Mouse (Mus musculus): ENCODE results near the gene Lao1. TPM values are rescaled to one million over a fixed set of nuclear protein-coding genes. Genes with fewer than 3 reads are reported as not detected.
"Not testable (repeated sequence)": the region's sequence is repeated elsewhere in the genome, so short reads cannot be mapped to it uniquely, and the experiment has no call there.

Gene Lao1
- polyA plus RNA-seq (2016; fragmentation: Nextera tagmentation; extraction: Ambion mirVana): not detected in 2 replicates

GRCm38 (mm10) chr4:118961141-118961628 lies at the start of gene Lao1:
Gene Lao1 (plus strand): TSS chr4:118961578.
- 81% methylated on average over 2 of the region's 2 CpGs for whole genome bisulfite sequencing
- no peaks in the 10 kb centered on the region for H3K27me3 ChIP-seq (ENCODE audit: low read depth, poor library complexity, severe bottlenecking)
- H3K36me3 ChIP-seq: no peaks in the 10 kb centered on the region
- peak; percentile 10 for DNase-seq (ENCODE audit: low spot score)
- no peaks in the 10 kb centered on the region for H3K4me1 ChIP-seq
- no peak within 1 kb of the TSS for H3K4me3 ChIP-seq
- H3K9me3 ChIP-seq (replicated peaks): no peaks in the 10 kb centered on the region
- no peak within 1 kb of the TSS for H3K27ac ChIP-seq

- not testable (repeated sequence) for H3K9me3 ChIP-seq (replicated peaks); H3K4me3 ChIP-seq; H3K27me3 ChIP-seq (ENCODE audit: low read depth, poor library complexity, severe bottlenecking); H3K36me3 ChIP-seq; H3K4me1 ChIP-seq; DNase-seq (ENCODE audit: low spot score); H3K27ac ChIP-seq
- 61% methylated on average over 2 of the region's 2 CpGs for WGBS
Observed at GRCm38 (mm10) chr4:118917365-118917764, 44.0 kb upstream of the Lao1 start, which contains the start of gene Olfr1329. Gene Olfr1329 (minus strand): TSS chr4:118917465.

- H3K4me3 ChIP-seq; H3K27ac ChIP-seq; H3K27me3 ChIP-seq (ENCODE audit: low read depth, poor library complexity, severe bottlenecking); H3K4me1 ChIP-seq; DNase-seq (ENCODE audit: low spot score); H3K9me3 ChIP-seq (replicated peaks); H3K36me3 ChIP-seq: not testable (repeated sequence)
- 84% methylated on average over 3 of the region's 3 CpGs for WGBS
Observed at GRCm38 (mm10) chr4:118931326-118931725, 30.1 kb upstream of the Lao1 start.

GRCm38 (mm10) chr4:118938512-118938911 lies 22.9 kb upstream of the Lao1 start, which contains the start of gene Olfr1328:
Gene Olfr1328 (minus strand): TSS chr4:118938612.
- H3K27ac ChIP-seq: no peak within 1 kb of the TSS
- WGBS: 77% methylated on average over 2 of the region's 2 CpGs
- H3K4me1 ChIP-seq: no peaks in the 10 kb centered on the region
- no peak for DNase-seq (ENCODE audit: low spot score)
- no peak within 1 kb of the TSS for H3K4me3 ChIP-seq
- H3K27me3 ChIP-seq (ENCODE audit: low read depth, poor library complexity, severe bottlenecking): no peaks in the 10 kb centered on the region
- no peaks in the 10 kb centered on the region for H3K36me3 ChIP-seq
- H3K9me3 ChIP-seq (replicated peaks): no peaks in the 10 kb centered on the region

GRCm38 (mm10) chr4:118958812-118959211 lies 2.6 kb upstream of the Lao1 start:
- H3K4me1 ChIP-seq: no peaks in the 10 kb centered on the region
- H3K36me3 ChIP-seq: no peaks in the 10 kb centered on the region
- H3K9me3 ChIP-seq (replicated peaks): no peaks in the 10 kb centered on the region
- peak; percentile 3 for DNase-seq (ENCODE audit: low spot score)
- H3K27ac ChIP-seq: no peak overlapping the region
- 89% methylated on average over 7 of the region's 7 CpGs for WGBS
- H3K4me3 ChIP-seq: no peak overlapping the region
- H3K27me3 ChIP-seq (ENCODE audit: low read depth, poor library complexity, severe bottlenecking): no peaks in the 10 kb centered on the region

DNA sequence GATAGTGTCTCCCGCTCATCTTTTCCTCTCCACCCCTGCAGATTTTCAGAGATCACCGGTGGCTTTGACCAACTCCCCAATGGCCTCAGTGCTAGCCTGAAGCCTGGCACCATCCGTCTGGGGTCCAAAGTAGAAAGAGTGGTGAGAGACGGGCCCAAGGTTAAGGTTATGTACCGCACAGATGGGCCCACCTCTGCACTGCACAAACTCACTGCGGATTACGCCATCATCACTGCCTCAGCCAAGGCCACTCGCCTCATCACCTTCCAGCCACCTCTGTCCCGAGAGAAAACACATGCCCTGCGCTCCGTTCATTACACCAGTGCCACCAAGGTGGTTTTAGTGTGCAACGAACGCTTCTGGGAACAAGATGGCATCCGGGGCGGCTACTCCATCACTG lies 6.3 kb downstream of the Lao1 start:
- no peak for DNase-seq (ENCODE audit: low spot score)
- H3K27ac ChIP-seq: no peak overlapping the region
- no peaks in the 10 kb centered on the region for H3K36me3 ChIP-seq
- H3K4me1 ChIP-seq: no peaks in the 10 kb centered on the region
- 91% methylated on average over 15 of the region's 15 CpGs for WGBS
- no peaks in the 10 kb centered on the region for H3K27me3 ChIP-seq (ENCODE audit: low read depth, poor library complexity, severe bottlenecking)
- H3K4me3 ChIP-seq: no peak overlapping the region
- no peaks in the 10 kb centered on the region for H3K9me3 ChIP-seq (replicated peaks)

DNA sequence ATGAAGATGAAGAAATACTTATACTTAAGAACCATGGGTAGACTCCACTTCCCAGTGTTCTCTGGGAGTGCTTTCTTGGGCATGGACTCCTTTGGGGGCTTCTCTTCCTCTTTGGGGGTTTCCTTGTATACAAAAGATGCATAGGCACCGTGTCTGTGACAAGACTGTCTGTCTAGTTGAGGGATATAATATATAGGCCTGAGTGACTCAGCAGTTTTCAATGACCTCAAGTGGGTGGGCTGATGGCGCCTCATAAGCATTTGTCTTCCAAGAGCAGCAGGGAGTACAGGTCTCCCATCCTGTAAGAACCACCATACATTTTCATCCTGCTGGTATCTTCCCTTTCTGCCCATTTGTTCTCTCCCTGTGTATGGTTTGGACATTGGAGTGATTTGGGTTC lies 11.9 kb downstream of the Lao1 start:
- Histone ChIP-seq H3K27ac (no peak overlapping the region), H3K27me3 (ENCODE audit: low read depth, poor library complexity, severe bottlenecking) (no peaks in the 10 kb centered on the region), H3K36me3 (no peaks in the 10 kb centered on the region), H3K4me1 (no peaks in the 10 kb centered on the region), H3K4me3 (no peak overlapping the region), H3K9me3 (replicated peaks) (no peaks in the 10 kb centered on the region)
- no peak for DNase-seq (ENCODE audit: low spot score)
- 84% methylated on average over 2 of the region's 2 CpGs for WGBS

DNA sequence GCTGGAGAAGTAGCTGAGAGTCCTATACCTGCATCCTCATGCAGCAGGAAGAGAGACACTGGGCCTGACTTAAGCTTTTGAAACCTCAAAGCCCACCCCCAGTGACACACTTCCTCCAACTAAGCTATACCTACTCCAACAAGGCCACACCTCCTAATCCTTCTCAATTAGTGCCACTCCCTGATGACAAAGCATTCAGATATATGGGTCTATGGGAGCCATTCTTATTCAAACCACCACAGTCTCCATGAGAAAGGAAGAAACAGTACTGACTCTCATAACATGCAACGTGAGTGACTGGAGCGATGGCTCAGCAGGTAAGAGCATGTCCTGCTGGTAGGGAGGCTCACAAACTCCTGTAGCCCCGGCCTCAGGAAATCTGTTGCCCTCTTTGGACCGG lies 23.9 kb downstream of the Lao1 start:
- Histone ChIP-seq H3K27me3 (ENCODE audit: low read depth, poor library complexity, severe bottlenecking) (no peaks in the 10 kb centered on the region), H3K36me3 (no peaks in the 10 kb centered on the region), H3K9me3 (replicated peaks) (no peaks in the 10 kb centered on the region), H3K27ac (no peak overlapping the region), H3K4me1 (0 out of 2 replicates have a peak, but pooled peaks cover 2% of the 10 kb centered on the region), H3K4me3 (no peak overlapping the region)
- no peak for DNase-seq (ENCODE audit: low spot score)
- WGBS: 86% methylated on average over 4 of the region's 4 CpGs

DNA sequence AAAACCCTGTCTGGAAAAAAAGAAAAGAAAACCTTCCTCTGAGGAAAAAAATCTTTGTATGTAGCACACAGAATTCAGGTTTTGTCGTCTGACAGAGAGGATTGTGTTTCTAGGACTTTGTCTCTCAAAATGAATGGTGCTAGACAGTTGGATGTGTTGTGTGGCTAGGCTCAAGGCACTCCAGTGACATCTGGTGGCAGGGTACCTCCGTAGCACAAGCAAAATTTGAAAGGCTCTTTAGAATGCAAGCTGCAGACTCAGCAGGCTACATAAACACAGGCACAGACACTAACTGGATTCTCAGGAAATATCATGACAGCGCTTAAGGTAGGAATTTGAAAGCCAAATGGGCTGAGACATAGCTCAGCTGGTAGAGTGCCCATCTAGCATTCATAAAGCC lies 27.2 kb downstream of the Lao1 start:
- Histone ChIP-seq H3K27ac (no peak overlapping the region), H3K9me3 (replicated peaks) (no peaks in the 10 kb centered on the region), H3K27me3 (ENCODE audit: low read depth, poor library complexity, severe bottlenecking) (no peaks in the 10 kb centered on the region), H3K4me3 (no peak overlapping the region), H3K36me3 (no peaks in the 10 kb centered on the region), H3K4me1 (0 out of 2 replicates have a peak, but pooled peaks cover 2% of the 10 kb centered on the region)
- no peak for DNase-seq (ENCODE audit: low spot score)
- WGBS: 11% methylated on average over 3 of the region's 3 CpGs

- Histone ChIP-seq H3K4me1 (no peaks in the 10 kb centered on the region), H3K36me3 (no peaks in the 10 kb centered on the region), H3K4me3 (no peak overlapping the region), H3K27me3 (ENCODE audit: low read depth, poor library complexity, severe bottlenecking) (no peaks in the 10 kb centered on the region), H3K9me3 (replicated peaks) (peaks cover 1% of the 10 kb centered on the region; the same call in 1 of the 2 replicates), H3K27ac (no peak overlapping the region)
- no peak for DNase-seq (ENCODE audit: low spot score)
- WGBS: 34% methylated on average over 12 of the region's 12 CpGs
Observed at GRCm38 (mm10) chr4:118989331-118989730, 28.0 kb downstream of the Lao1 start.

DNA sequence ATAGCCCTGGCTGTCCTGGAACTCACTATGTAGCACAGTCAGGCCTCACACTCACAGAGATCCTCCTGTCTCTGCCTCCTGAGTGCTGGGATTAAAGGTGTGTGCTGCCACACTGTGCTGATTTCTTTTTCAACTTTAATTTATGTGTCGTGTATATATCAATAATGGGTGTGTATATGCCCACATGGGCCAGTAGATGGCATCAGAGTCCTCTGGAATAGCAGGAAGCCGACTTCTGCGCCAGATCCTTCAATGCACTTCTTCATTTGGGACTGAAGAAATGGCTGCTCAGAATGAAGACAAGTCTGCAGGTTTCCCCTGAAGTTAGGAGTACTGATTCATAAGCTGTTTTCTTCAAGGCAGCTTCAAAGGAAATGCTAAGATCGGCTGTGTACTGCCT lies 30.4 kb downstream of the Lao1 start:
- Histone ChIP-seq H3K27me3 (ENCODE audit: low read depth, poor library complexity, severe bottlenecking) (no peaks in the 10 kb centered on the region), H3K27ac (no peak overlapping the region), H3K36me3 (no peaks in the 10 kb centered on the region), H3K4me3 (no peak overlapping the region), H3K4me1 (no peaks in the 10 kb centered on the region), H3K9me3 (replicated peaks) (peaks cover 6% of the 10 kb centered on the region; the same call in 1 of the 2 replicates)
- WGBS: 37% methylated on average over 4 of the region's 4 CpGs
- DNase-seq (ENCODE audit: low spot score): peak; percentile 37

- H3K4me3 ChIP-seq: no peak overlapping the region
- DNase-seq (ENCODE audit: low spot score): no peak
- H3K27me3 ChIP-seq (ENCODE audit: low read depth, poor library complexity, severe bottlenecking): no peaks in the 10 kb centered on the region
- H3K27ac ChIP-seq: no peak overlapping the region
- 91% methylated on average over 14 of the region's 14 CpGs for WGBS
- no peaks in the 10 kb centered on the region for H3K36me3 ChIP-seq
- H3K9me3 ChIP-seq (replicated peaks): peaks cover 6% of the 10 kb centered on the region; the same call in 1 of the 2 replicates
- no peaks in the 10 kb centered on the region for H3K4me1 ChIP-seq
Observed at GRCm38 (mm10) chr4:118997127-118997542, 35.8 kb downstream of the Lao1 start.

GRCm38 (mm10) chr4:118999691-119000486 lies 38.5 kb downstream of the Lao1 start:
- Histone ChIP-seq H3K27me3 (ENCODE audit: low read depth, poor library complexity, severe bottlenecking) (no peaks in the 10 kb centered on the region), H3K4me3 (no peak overlapping the region), H3K36me3 (no peaks in the 10 kb centered on the region), H3K27ac (no peak overlapping the region), H3K4me1 (no peaks in the 10 kb centered on the region), H3K9me3 (replicated peaks) (0 out of 2 replicates have a peak, but pooled peaks cover 1% of the 10 kb centered on the region)
- 71% methylated on average over 19 of the region's 19 CpGs for WGBS
- no peak for DNase-seq (ENCODE audit: low spot score)

Data from limb, embryonic 10.5 days (tissue).